Mouse (Mus musculus) spleen, postnatal 4 days (tissue): ENCODE results near the gene Cd151.

Source experiments
- DNase-seq, 2 experiments: peaks; one replicate each; pipeline ENCODE4 v3.0.0; 2022; ENCODE audit warnings: low spot score in 2 of 2

The Cd151 gene

GRCm38 (mm10) chr7:141472226-141472625 is 5.0 kb downstream of the Cd151 start:
- DNase-seq: no peak

DNA sequence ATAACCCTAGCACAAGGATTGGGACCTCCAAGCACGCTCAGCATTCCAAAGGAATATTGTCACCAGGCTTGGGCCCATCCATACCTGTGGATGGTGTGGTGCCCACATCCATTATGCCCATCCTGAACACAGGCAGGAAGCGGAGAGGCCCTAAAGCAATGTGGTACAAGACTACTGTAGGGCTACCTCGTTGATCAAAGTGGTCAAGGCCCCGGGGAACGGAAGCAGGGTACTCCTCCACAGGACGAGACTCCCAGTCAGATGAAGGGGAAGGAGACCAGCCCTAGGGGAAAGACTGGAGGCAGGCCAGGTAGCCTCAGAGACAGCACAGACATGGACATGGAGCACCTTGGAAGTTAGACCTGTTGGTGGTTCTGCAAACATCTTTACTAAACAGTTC is 5.6 kb downstream of the Cd151 start:
- no peak for DNase-seq

DNA sequence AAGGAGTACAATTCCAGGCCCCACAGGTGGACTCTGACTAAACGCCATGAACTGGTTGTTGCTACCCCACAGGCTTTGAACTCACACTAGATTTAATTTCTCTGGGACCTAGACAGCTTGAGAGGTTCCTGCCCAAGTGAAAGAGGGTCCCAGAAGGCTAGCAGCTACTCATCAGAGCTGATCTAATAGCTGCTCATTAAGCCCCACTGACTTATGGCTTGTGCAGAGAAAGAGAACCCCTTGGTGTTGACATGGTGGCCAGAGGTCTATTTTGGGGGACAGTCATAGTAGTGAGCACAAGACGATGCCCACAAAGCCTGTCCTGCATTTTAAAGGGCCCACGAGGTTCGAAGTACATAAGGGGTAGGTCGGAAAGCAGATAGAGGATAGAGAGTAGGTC is 7.0 kb downstream of the Cd151 start:
- no peak for DNase-seq

- peak; percentile 86 to 96 for DNase-seq
Measured at GRCm38 (mm10) chr7:141475011-141475804, 8.0 kb downstream of the Cd151 start, which contains the start of the genes Polr2l and Tspan4. Gene Polr2l (minus strand): TSS chr7:141475132. Gene Tspan4 (plus strand): TSS chr7:141475240.

- no peak for DNase-seq
Measured at GRCm38 (mm10) chr7:141475805-141476158, 8.6 kb downstream of the Cd151 start.

GRCm38 (mm10) chr7:141476226-141476980 is 9.2 kb downstream of the Cd151 start:
- no peak for DNase-seq

GRCm38 (mm10) chr7:141476981-141477370 is 9.8 kb downstream of the Cd151 start:
- DNase-seq: no peak

- no peak for DNase-seq
Measured at GRCm38 (mm10) chr7:141477578-141478269, 10.5 kb downstream of the Cd151 start.

DNA sequence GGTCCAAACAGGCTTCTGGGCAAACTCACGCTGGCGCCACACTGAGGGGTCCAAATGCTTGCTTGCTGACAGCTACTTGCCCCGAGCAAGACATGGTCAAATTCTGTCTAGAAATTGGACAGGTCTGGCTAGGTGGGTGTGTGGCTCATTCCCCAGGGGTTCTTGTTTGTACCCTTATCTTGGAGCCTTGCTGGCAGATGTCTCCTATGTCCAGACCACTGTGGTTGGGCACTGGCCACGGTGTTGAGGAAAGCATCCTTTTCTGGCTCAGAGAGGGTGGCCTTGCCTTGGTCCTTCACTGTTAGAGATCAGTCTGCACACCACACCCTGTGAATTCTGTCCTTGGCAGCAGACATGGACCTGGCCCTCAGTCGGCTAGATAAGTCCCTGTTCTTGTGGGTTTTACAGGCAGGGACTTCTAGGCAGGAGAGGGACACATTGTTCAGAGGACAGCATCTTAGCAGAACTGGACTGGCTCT is 11.1 kb downstream of the Cd151 start:
- no peak for DNase-seq

- DNase-seq: peak; percentile 70 to 86
Measured at GRCm38 (mm10) chr7:141480842-141481497, 13.8 kb downstream of the Cd151 start.

- DNase-seq: no peak
Measured at GRCm38 (mm10) chr7:141481498-141482401, 14.6 kb downstream of the Cd151 start.

- no peak for DNase-seq
Measured at GRCm38 (mm10) chr7:141482531-141483024, 15.4 kb downstream of the Cd151 start.

- DNase-seq: no peak
Measured at GRCm38 (mm10) chr7:141483114-141483653, 16.0 kb downstream of the Cd151 start.

DNA sequence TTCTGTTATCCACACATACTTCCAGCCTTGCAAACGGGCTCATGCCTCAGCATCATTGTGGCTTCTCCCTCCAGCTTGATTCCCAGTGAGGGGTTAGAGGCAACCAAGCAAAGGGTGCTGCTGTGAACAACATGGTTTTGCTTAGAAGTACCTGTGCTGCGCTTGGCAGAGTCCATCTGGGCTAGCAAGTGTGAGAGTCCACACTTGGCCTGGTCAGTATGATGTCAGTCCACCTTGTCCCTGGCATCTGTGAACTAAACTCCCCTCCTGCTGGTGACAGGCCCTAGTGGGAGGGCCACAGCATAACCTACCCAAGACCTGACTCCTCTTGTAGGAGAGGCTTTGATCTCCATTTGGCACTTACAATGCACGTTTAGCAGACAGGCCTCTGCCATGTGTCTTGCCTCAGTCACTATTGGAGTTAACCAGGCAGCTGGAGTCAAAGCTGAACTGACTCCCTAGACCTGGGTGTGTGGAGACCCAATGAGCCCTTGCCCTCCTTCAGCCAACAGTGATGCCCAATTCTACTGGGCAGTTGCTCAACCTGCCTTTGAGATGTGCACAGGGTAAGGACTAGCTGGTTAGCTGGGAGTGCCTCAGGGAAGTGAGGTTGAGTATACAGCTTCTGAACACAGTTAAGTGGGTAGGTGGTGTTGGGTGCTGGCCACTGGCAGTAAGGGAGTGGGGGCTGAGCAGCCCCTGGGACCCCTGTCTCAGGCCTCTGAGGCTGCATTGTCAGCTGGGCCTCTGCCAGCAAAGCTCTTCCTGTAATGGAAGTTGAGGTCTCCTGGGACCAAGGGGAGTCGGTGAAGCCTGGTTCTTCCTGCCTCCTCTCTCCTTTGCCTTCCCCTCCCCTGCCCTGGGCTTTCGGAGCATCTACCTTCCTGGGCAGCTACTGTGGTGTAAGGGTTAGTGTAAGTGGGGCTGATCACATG is 17.3 kb downstream of the Cd151 start:
- DNase-seq: no peak

DNA sequence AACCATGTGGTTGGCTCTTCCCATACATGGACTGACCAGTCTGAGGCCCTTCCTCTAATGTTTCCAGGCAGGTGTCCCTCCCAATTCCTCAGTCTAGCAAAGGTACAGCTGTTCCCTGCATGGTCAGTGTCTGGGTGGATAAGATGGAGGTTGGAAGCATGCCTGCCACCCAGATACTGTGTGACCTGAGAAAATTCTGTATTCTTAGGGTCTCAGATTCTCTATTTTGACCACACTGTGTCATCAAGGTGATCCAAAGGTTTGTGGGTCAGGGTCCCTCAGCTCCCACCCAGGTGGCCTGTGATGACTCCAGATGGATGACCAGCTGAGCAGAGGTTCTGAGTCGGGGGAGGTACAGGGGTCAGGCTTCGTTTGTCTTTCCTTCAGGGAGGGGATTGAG is 18.0 kb downstream of the Cd151 start:
- DNase-seq: no peak

DNA sequence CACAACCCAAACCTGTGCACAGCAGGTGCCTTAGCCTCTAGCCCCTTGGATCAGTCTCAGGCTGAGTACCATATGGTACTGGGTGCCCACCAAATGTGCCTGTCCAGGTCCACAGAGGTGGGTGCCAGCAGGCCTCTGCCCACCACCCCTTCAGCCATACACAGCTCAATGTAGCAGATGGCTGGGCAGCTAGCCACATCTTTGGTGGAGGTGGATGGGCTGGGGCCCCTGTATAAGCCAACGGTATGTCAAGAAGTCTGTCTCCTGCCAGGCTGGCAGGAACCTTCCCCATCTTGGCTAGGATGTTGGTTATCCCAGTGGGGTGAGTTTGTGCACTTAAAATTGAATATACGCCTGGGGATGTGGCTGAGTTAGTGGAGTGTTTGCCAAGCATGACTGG is 18.4 kb downstream of the Cd151 start:
- DNase-seq: no peak

DNA sequence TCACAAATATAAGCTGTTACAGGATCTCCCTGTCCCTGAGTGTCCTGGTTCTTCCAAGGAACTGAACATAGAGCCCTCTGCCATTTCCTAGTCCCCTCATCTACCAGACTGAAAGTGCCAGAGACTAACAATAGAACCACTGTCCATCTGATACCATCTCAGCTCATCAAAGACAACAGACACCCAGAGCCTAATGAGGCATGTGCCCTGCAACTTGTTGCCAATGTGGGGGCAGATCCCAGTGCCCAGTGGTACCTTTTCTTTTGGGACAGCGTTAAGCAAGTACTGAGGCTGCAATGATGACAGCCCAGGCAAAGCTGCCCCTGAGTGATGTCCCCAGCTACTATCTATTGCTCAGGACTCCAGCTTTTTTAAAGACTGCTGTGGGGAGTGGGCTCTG is 19.0 kb downstream of the Cd151 start:
- DNase-seq: no peak

GRCm38 (mm10) chr7:141487141-141487540 is 19.9 kb downstream of the Cd151 start:
- no peak for DNase-seq

GRCm38 (mm10) chr7:141491151-141491550 is 24.0 kb downstream of the Cd151 start:
- peak in 1 of 2 experiments; percentile 46 for DNase-seq
